In the genomic region with DNA sequence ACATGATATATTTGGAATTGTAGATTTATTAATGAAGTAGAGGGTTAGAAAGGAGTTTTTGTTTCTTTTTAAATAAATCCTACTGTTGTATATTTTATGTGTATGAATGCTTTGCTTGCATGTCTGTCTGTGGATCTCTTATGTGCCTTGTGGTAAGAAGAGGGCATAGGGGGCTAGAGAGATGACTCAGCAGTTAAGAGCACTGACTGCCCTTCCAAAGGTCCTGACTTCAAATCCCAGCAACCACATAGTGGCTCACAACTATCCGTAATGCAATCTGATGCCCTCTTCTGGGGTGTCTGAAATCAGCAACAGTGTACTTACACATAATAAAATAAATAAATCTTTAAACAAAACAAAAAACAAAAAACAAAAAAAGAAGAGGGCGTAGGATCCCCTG, we compare ENCODE assay signal across 23 mouse cellular contexts. TPM values are rescaled to one million over a fixed set of nuclear protein-coding genes. Genes with fewer than 3 reads are reported as not detected.
DNase-seq lines count a peak whose midpoint lies in the region; ATAC-seq and TF ChIP-seq lines count a peak whose summit lies in the region.
"Had no signal": no experiment of that assay in that cellular context is flagged by ENCODE, and none has a peak within 500 bp of the region (broad histone marks: within the 10 kb centered on the region; RNA-seq: fewer than 3 reads in every experiment).

No protein-coding gene starts in this region.

- no peaks in the 10 kb centered on the region for H3K9me3 ChIP-seq in CH12.LX (replicated peaks; ENCODE audit: low read length)
- H3K9me3 ChIP-seq in ES-E14 (ENCODE audit: control insufficient read depth, insufficient read depth, low read depth, low read length), result no peaks in the 10 kb centered on the region
- H3K9me3 ChIP-seq in midbrain, embryonic 15.5 days, result no peaks in the 10 kb centered on the region
- H3K9me3 ChIP-seq: embryonic facial prominence, embryonic 10.5 days; embryonic facial prominence, embryonic 12.5 days; forebrain, embryonic 13.5 days; forebrain, embryonic 15.5 days had no signal

- dilution Hi-C loops in CH12.LX (cut with MboI; ENCODE audit: extremely low pct_ligation_motif_present, extremely low pct_unique_long_range_greater_than_20kb, low sequenced_read_pairs), result no loop called here

- intact Hi-C loops in gastrocnemius, adult 2 months (cut with DNase I), result no loop called here

- no peak overlapping the region for H3K9ac ChIP-seq in CH12.LX (ENCODE audit: insufficient read depth, low read depth)
- H3K9ac ChIP-seq in ES-E14 (ENCODE audit: insufficient read depth, low read depth, low read length, poor library complexity, severe bottlenecking), result no peak overlapping the region
- no peak overlapping the region for H3K9ac ChIP-seq in midbrain, embryonic 15.5 days
- H3K9ac ChIP-seq: embryonic facial prominence, embryonic 12.5 days; forebrain, embryonic 13.5 days; forebrain, embryonic 15.5 days; forebrain, postnatal 0 days had no signal

- no peak for TF ChIP-seq EP300 in CH12.LX (IDR thresholded peaks at IDR 0.05; ENCODE audit: low read length)

- H3K4me2 ChIP-seq in CH12.LX (ENCODE audit: insufficient read depth, low read depth, poor library complexity, severe bottlenecking), result no peak overlapping the region
- no peak overlapping the region for H3K4me2 ChIP-seq in midbrain, embryonic 15.5 days
- H3K4me2 ChIP-seq: embryonic facial prominence, embryonic 12.5 days; forebrain, embryonic 13.5 days; forebrain, embryonic 15.5 days had no signal

- H3K4me3 ChIP-seq in gastrocnemius, adult 2 months, result no peak overlapping the region
- H3K4me3 ChIP-seq in CH12.LX (replicated peaks in 1 of 3; ENCODE audit: low read depth in 2 of 3, low read length in 2 of 3, poor library complexity in 1 of 3) (no peak overlapping the region), ES-E14 (ENCODE audit: insufficient read depth in 1 of 2, low read depth in 1 of 2, low read length in 2 of 2, poor library complexity in 1 of 2, severe bottlenecking in 1 of 2) (no peak overlapping the region)
- H3K4me3 ChIP-seq in midbrain, embryonic 15.5 days, result no peak overlapping the region
- H3K4me3 ChIP-seq: embryonic facial prominence, embryonic 10.5 days; embryonic facial prominence, embryonic 12.5 days; forebrain, embryonic 13.5 days; forebrain, embryonic 15.5 days had no signal

- in situ Hi-C loops in CH12.LX (cut with MboI; ENCODE audit: low pct_ligation_motif_present, low pct_unique_long_range_greater_than_20kb, low sequenced_read_pairs) (no loop called here), ES-E14 (cut with MboI; ENCODE audit: low sequenced_read_pairs in 2 of 2, unreplicated experiment in 2 of 2) (no loop called here)

- H3K4me1 ChIP-seq in CH12.LX (ENCODE audit: control insufficient read depth in 1 of 2, insufficient read depth in 2 of 2) (peaks cover 0 to 4% of the 10 kb centered on the region in 2 experiments; a peak in 1 of 4 replicates), ES-E14 (ENCODE audit: control insufficient read depth in 2 of 2, insufficient read depth in 2 of 2, low read length in 2 of 2, poor library complexity in 1 of 2) (peaks cover 2% of the 10 kb centered on the region in 2 experiments; a peak in 1 of 4 replicates)
- no peaks in the 10 kb centered on the region for H3K4me1 ChIP-seq in midbrain, embryonic 15.5 days
- H3K4me1 ChIP-seq: embryonic facial prominence, embryonic 10.5 days; embryonic facial prominence, embryonic 12.5 days; forebrain, embryonic 15.5 days had no signal

- 86% methylated on average over 2 of the region's 2 CpGs for WGBS in midbrain, embryonic 15.5 days

- 0 out of 2 replicates have a peak overlapping the region, but pooled peaks have one; percentile 24 for H3K27ac ChIP-seq in gastrocnemius, adult 2 months
- H3K27ac ChIP-seq in CH12.LX (ENCODE audit: insufficient read depth, low read depth), result no peak overlapping the region
- no peak overlapping the region for H3K27ac ChIP-seq in ES-E14 (ENCODE audit: insufficient read depth, low read depth, low read length, poor library complexity, severe bottlenecking)
- no peak overlapping the region for H3K27ac ChIP-seq in midbrain, embryonic 15.5 days
- H3K27ac ChIP-seq: embryonic facial prominence, embryonic 10.5 days; embryonic facial prominence, embryonic 12.5 days; forebrain, embryonic 13.5 days; forebrain, embryonic 15.5 days had no signal

- no peak for ATAC-seq in midbrain, embryonic 15.5 days (replicated peaks)
- ATAC-seq: CD4-positive, CD25-positive, alpha-beta regulatory T cell, adult 4 months; forebrain, embryonic 13.5 days; forebrain, embryonic 15.5 days; forebrain, postnatal 0 days had no signal

- no peaks in the 10 kb centered on the region for H3K27me3 ChIP-seq in CH12.LX (replicated peaks)
- H3K27me3 ChIP-seq in midbrain, embryonic 15.5 days (replicated peaks), result no peaks in the 10 kb centered on the region
- H3K27me3 ChIP-seq: embryonic facial prominence, embryonic 12.5 days; forebrain, embryonic 13.5 days; forebrain, embryonic 15.5 days had no signal

- no peak for DNase-seq in gastrocnemius, adult 2 months
- no peak for DNase-seq in gastrocnemius, postnatal 25 days
- DNase-seq in 3T3-L1 (ENCODE audit: low read depth, low spot score) (peak; percentile 55), CH12.LX (ENCODE audit: extremely low read depth) (no peak), ES-E14 (ENCODE audit: low read depth, low spot score) (no peak)
- DNase-seq in cerebellum, adult 11 months, result no peak
- no peak for DNase-seq in spleen, adult 18-20 months
- DNase-seq: adrenal gland, adult 8-10 months; adrenal gland, postnatal 25 days; B cell, adult 2 months; cerebellum, adult 11-12 months; cerebellum, adult 2 months; cerebellum, adult 9-10 months; cerebellum, postnatal 10 days; cerebellum, postnatal 25 days; forebrain, postnatal 0 days had no signal

- TF ChIP-seq POLR2A in CH12.LX (IDR thresholded peaks at IDR 0.05; ENCODE audit: low read depth, low read length), result no peak

- peaks cover 2% of the 10 kb centered on the region; the same call in 1 of the 2 replicates for H3K79me2 ChIP-seq in CH12.LX (replicated peaks; ENCODE audit: control insufficient read depth, extremely low read depth, insufficient read depth, poor library complexity, severe bottlenecking)

- H3K36me3 ChIP-seq in CH12.LX (replicated peaks in 1 of 2; ENCODE audit: control insufficient read depth in 1 of 2, insufficient read depth in 1 of 2, low read length in 1 of 2) (no peaks in the 10 kb centered on the region), ES-E14 (ENCODE audit: control insufficient read depth, insufficient read depth, low read length, poor library complexity, severe bottlenecking) (no peaks in the 10 kb centered on the region; the same call in 1 of the 2 replicates)
- no peaks in the 10 kb centered on the region for H3K36me3 ChIP-seq in midbrain, embryonic 15.5 days (replicated peaks)
- H3K36me3 ChIP-seq: embryonic facial prominence, embryonic 12.5 days; forebrain, embryonic 15.5 days had no signal

- no peak for TF ChIP-seq CTCF in gastrocnemius, adult 2 months (IDR thresholded peaks at IDR 0.05)
- no peak for TF ChIP-seq CTCF in CH12.LX (conservative IDR thresholded peaks at IDR 0.05 in 1 of 2, IDR thresholded peaks at IDR 0.05 in 1 of 2; ENCODE audit: low read depth in 2 of 2, low read length in 2 of 2)

- no peak for TF ChIP-seq RAD21 in CH12.LX (IDR thresholded peaks at IDR 0.05; ENCODE audit: low read depth, low read length)

TF ChIP-seq in CH12.LX, 34 proteins besides CTCF, POLR2A, EP300 and RAD21:
- TF ChIP-seq MAFK (IDR thresholded peaks at IDR 0.05; ENCODE audit: insufficient replicate concordance, low read length), result 0 out of 2 replicates have a peak, but pooled peaks have one; percentile 3
- TF ChIP-seq MAX (IDR thresholded peaks at IDR 0.05; ENCODE audit: low read length), result no peak

TF ChIP-seq in ES-E14, 5 proteins besides CTCF, POLR2A, EP300 and RAD21:
- TF ChIP-seq MAFK (IDR thresholded peaks at IDR 0.05; ENCODE audit: insufficient read depth, low read depth, low read length) (peak; percentile 88), HCFC1 (IDR thresholded peaks at IDR 0.05; ENCODE audit: borderline replicate concordance, insufficient read depth, low read length) (no peak)

RNA-seq across cellular contexts. Expression of a gene that starts 17.0 kb away (rescaled TPM):
- 10 to 100 TPM; 10.8 to 16.0 TPM for total RNA-seq in gastrocnemius, adult 2 months (2021)
- total RNA-seq in gastrocnemius, postnatal 25 days (2021), result 10 to 100 TPM; 17.0 to 18.2 TPM
- 6.1 and 6.9 TPM in 2 replicates for total RNA-seq in CH12.LX (2012; rRNA removed)
- 4.7 and 5.0 TPM in 2 replicates for total RNA-seq in CH12.LX (2014; rRNA removed)
- 5.9 and 7.0 TPM in 2 replicates for polyA plus RNA-seq in CH12.LX (2012; ENCODE audit: insufficient read length, low read depth)
- 34.6 and 41.0 TPM in 2 replicates for total RNA-seq in ES-E14 (2012; rRNA removed)
- 52.0 and 57.7 TPM in 2 replicates for polyA plus RNA-seq in midbrain, embryonic 15.5 days (2015; fragmentation: Nextera tagmentation; extraction: Ambion mirVana)

RNA-seq across cellular contexts. Expression of a gene that starts 24.5 kb away (rescaled TPM):
- under 1 TPM; 0.13 to 0.17 TPM for total RNA-seq in gastrocnemius, adult 2 months (2021)
- total RNA-seq in gastrocnemius, postnatal 25 days (2021), result under 1 TPM in 1 of 2 experiments, not detected in 1; 0.15 TPM
- not detected in 2 replicates for total RNA-seq in CH12.LX (2012; rRNA removed)
- not detected in 2 replicates for total RNA-seq in CH12.LX (2014; rRNA removed)
- not detected in 2 replicates for polyA plus RNA-seq in CH12.LX (2012; ENCODE audit: insufficient read length, low read depth)
- 0.89 and 1.0 TPM in 2 replicates for total RNA-seq in ES-E14 (2012; rRNA removed)
- polyA plus RNA-seq in midbrain, embryonic 15.5 days (2015; fragmentation: Nextera tagmentation; extraction: Ambion mirVana), result 0.15 and 0.19 TPM in 2 replicates
- polyA plus RNA-seq: CD4-positive, CD25-positive, alpha-beta regulatory T cell, adult 4 months; forebrain, embryonic 11.5 days; forebrain, embryonic 13.5 days had no signal
